Mouse (Mus musculus) central nervous system, embryonic 18 days (tissue): ENCODE measurements around the gene Lrrn4cl. TPM values are rescaled to one million over a fixed set of nuclear protein-coding genes. Genes with fewer than 3 reads are reported as not detected.

Experiments
- polyA plus RNA-seq: library from polyadenylated mRNA; depleted of rRNA; stranded (reverse); fragments of >200 nt; gene quantifications from 2 replicates; pipeline ENCODE4 v1.2.3, GENCODE M21; 2012; rRNA removed

Gene Lrrn4cl
- polyA plus RNA-seq, 1 experiment: 1.4 TPM

Other genes starting within 250 kb of the Lrrn4cl start
- 8.8 and 12.0 TPM in 2 replicates for gene Slc22a6, start 232.7 kb upstream of the Lrrn4cl start, polyA plus RNA-seq
- 11.4 and 16.1 TPM in 2 replicates for gene Chrm1, start 187.0 kb upstream of the Lrrn4cl start, polyA plus RNA-seq
- 156 and 158 TPM in 2 replicates for gene Slc3a2, start 127.4 kb upstream of the Lrrn4cl start, polyA plus RNA-seq
- gene Wdr74, start 114.9 kb upstream of the Lrrn4cl start, polyA plus RNA-seq: 64.1 and 65.4 TPM in 2 replicates
- 2.1 and 2.2 TPM in 2 replicates for gene 1700092M07Rik, start 110.0 kb upstream of the Lrrn4cl start, polyA plus RNA-seq
- 115 and 123 TPM in 2 replicates for gene Stx5a, start 109.4 kb upstream of the Lrrn4cl start, polyA plus RNA-seq
- gene Nxf1, start 93.7 kb upstream of the Lrrn4cl start, polyA plus RNA-seq: 174 and 185 TPM in 2 replicates
- 207 and 209 TPM in 2 replicates for gene Tmem223, start 79.8 kb upstream of the Lrrn4cl start, polyA plus RNA-seq
- 21.0 and 23.1 TPM in 2 replicates for gene Tmem179b, start 76.3 kb upstream of the Lrrn4cl start, polyA plus RNA-seq
- 25.5 and 26.5 TPM in 2 replicates for gene Taf6l, start 64.4 kb upstream of the Lrrn4cl start, polyA plus RNA-seq
- 155 TPM in 2 replicates for gene Polr2g, start 52.2 kb upstream of the Lrrn4cl start, polyA plus RNA-seq
- gene Zbtb3, start 48.2 kb upstream of the Lrrn4cl start, polyA plus RNA-seq: 6.4 and 6.6 TPM in 2 replicates
- 51.9 and 52.3 TPM in 2 replicates for gene Ttc9c, start 31.4 kb upstream of the Lrrn4cl start, polyA plus RNA-seq
- gene Hnrnpul2, start 30.8 kb upstream of the Lrrn4cl start, polyA plus RNA-seq: 80.3 and 80.6 TPM in 2 replicates
- gene AC129217.1, start 21.0 kb upstream of the Lrrn4cl start, polyA plus RNA-seq: 0.58 TPM in 1 of 2 replicates, not detected in the other
- 100 and 106 TPM in 2 replicates for gene Bscl2, start 13.3 kb upstream of the Lrrn4cl start, polyA plus RNA-seq
- gene Gng3, start 11.6 kb upstream of the Lrrn4cl start, polyA plus RNA-seq: 313 and 316 TPM in 2 replicates
- gene Ubxn1, start 20.7 kb downstream of the Lrrn4cl start, polyA plus RNA-seq: 128 and 129 TPM in 2 replicates
- 54.5 and 56.5 TPM in 2 replicates for gene Uqcc3, start 30.2 kb downstream of the Lrrn4cl start, polyA plus RNA-seq
- 4.0 and 5.1 TPM in 2 replicates for gene Lbhd1, start 33.0 kb downstream of the Lrrn4cl start, polyA plus RNA-seq
- gene Gm49403, start 33.2 kb downstream of the Lrrn4cl start, polyA plus RNA-seq: not detected in 2 replicates
- 44.6 and 52.3 TPM in 2 replicates for gene 1810009A15Rik, start 38.1 kb downstream of the Lrrn4cl start, polyA plus RNA-seq
- 0.23 and 0.32 TPM in 2 replicates for gene Gm49416, start 38.2 kb downstream of the Lrrn4cl start, polyA plus RNA-seq
- gene Ints5, start 42.2 kb downstream of the Lrrn4cl start, polyA plus RNA-seq: 20.6 and 22.9 TPM in 2 replicates
- 125 and 128 TPM in 2 replicates for gene Ganab, start 47.3 kb downstream of the Lrrn4cl start, polyA plus RNA-seq
- gene B3gat3, start 69.6 kb downstream of the Lrrn4cl start, polyA plus RNA-seq: 131 and 145 TPM in 2 replicates
- 2.1 and 2.3 TPM in 2 replicates for gene Rom1, start 78.6 kb downstream of the Lrrn4cl start, polyA plus RNA-seq
- gene Eml3, start 78.8 kb downstream of the Lrrn4cl start, polyA plus RNA-seq: 11.1 and 13.1 TPM in 2 replicates
- 36.2 and 38.4 TPM in 2 replicates for gene Mta2, start 91.1 kb downstream of the Lrrn4cl start, polyA plus RNA-seq
- 22.9 TPM in 2 replicates for gene Tut1, start 103.1 kb downstream of the Lrrn4cl start, polyA plus RNA-seq
- gene Eef1g, start 116.3 kb downstream of the Lrrn4cl start, polyA plus RNA-seq: 385 and 395 TPM in 2 replicates
- gene Ahnak, start 138.5 kb downstream of the Lrrn4cl start, polyA plus RNA-seq: 4.7 TPM in 2 replicates
- gene Scgb1a1, start 237.2 kb downstream of the Lrrn4cl start, polyA plus RNA-seq: 1.1 TPM in 1 of 2 replicates, not detected in the other